ENCODE assay signal across 16 mouse cellular contexts in genomic region chr2:158723806-158724205, GRCm38 (mm10). TPM values are rescaled to one million over a fixed set of nuclear protein-coding genes. Genes with fewer than 3 reads are reported as not detected.
DNase-seq lines count a peak whose midpoint lies in the region; ATAC-seq and TF ChIP-seq lines count a peak whose summit lies in the region.
"Had no signal": no experiment of that assay in that cellular context is flagged by ENCODE, and none has a peak within 500 bp of the region (broad histone marks: within the 10 kb centered on the region; RNA-seq: fewer than 3 reads in every experiment).

No protein-coding gene starts in this region.

- H3K27ac ChIP-seq in heart, embryonic 16.5 days (ENCODE audit: low read length), result peak overlapping the region; percentile 77
- H3K27ac ChIP-seq in spleen, adult 2 months (ENCODE audit: insufficient read depth, low read length), result peak overlapping the region; percentile 97
- H3K27ac ChIP-seq: embryonic facial prominence, embryonic 10.5 days; hindbrain, embryonic 12.5 days; limb, embryonic 12.5 days had no signal

- H3K9me3 ChIP-seq in heart, embryonic 16.5 days (replicated peaks; ENCODE audit: control insufficient read depth, low read length), result no peaks in the 10 kb centered on the region
- H3K9me3 ChIP-seq: embryonic facial prominence, embryonic 10.5 days; hindbrain, embryonic 12.5 days; limb, embryonic 12.5 days; lung, embryonic 15.5 days had no signal

- no peaks in the 10 kb centered on the region for H3K27me3 ChIP-seq in heart, embryonic 16.5 days (ENCODE audit: control insufficient read depth, insufficient read depth, low read length)
- no peaks in the 10 kb centered on the region for H3K27me3 ChIP-seq in spleen, adult 2 months (ENCODE audit: control insufficient read depth, insufficient read depth, low read length)
- H3K27me3 ChIP-seq: hindbrain, embryonic 12.5 days; lung, embryonic 15.5 days had no signal

- no peak for DNase-seq in heart, adult 9 months (ENCODE audit: low spot score in 2 of 2)
- DNase-seq in spleen, adult 2 months (ENCODE audit: low read depth in 1 of 2, low spot score in 2 of 2), result no peak
- DNase-seq in spleen, postnatal 14 days (ENCODE audit: low spot score in 2 of 2), result no peak
- DNase-seq in thymus, postnatal 4 days, result peak; percentile 57
- no peak for DNase-seq in cerebellum, adult 8-10 months
- no peak for DNase-seq in urinary bladder, postnatal 36 days (ENCODE audit: low spot score in 2 of 2)
- DNase-seq: cerebellum, adult 11-12 months; gastrocnemius, adult 2 months; kidney, adult 9 months; layer of hippocampus, postnatal 36 days had no signal

- H3K9ac ChIP-seq in heart, embryonic 16.5 days (ENCODE audit: low read length), result no peak overlapping the region
- H3K9ac ChIP-seq: limb, embryonic 12.5 days; lung, embryonic 15.5 days had no signal

- TF ChIP-seq POLR2A in spleen, adult 2 months (IDR thresholded peaks at IDR 0.05; ENCODE audit: low read depth, low read length), result no peak

- no peaks in the 10 kb centered on the region for H3K36me3 ChIP-seq in heart, embryonic 16.5 days (ENCODE audit: control insufficient read depth, insufficient read depth)
- H3K36me3 ChIP-seq in spleen, adult 2 months (ENCODE audit: control insufficient read depth, insufficient read depth, low read length), result peaks cover 4% of the 10 kb centered on the region; the same call in 1 of the 2 replicates
- H3K36me3 ChIP-seq: embryonic facial prominence, embryonic 10.5 days; hindbrain, embryonic 12.5 days; limb, embryonic 12.5 days; lung, embryonic 15.5 days had no signal

- H3K4me3 ChIP-seq in heart, embryonic 16.5 days (ENCODE audit: low read length), result no peak overlapping the region
- no peak overlapping the region for H3K4me3 ChIP-seq in spleen, adult 2 months (ENCODE audit: extremely low read depth, insufficient read depth, insufficient read length)
- H3K4me3 ChIP-seq: embryonic facial prominence, embryonic 10.5 days; gastrocnemius, adult 2 months; hindbrain, embryonic 12.5 days; limb, embryonic 12.5 days; lung, embryonic 15.5 days had no signal

- 7% methylated on average over 6 of the region's 6 CpGs for WGBS in heart, embryonic 16.5 days
- 7% methylated on average over 6 of the region's 6 CpGs for WGBS in spleen, adult 2 months

- no peak for TF ChIP-seq CTCF in spleen, adult 2 months (IDR thresholded peaks at IDR 0.05; ENCODE audit: extremely low read depth, insufficient read depth, insufficient read length, insufficient replicate concordance)

- no peak overlapping the region; the same call in 1 of the 2 replicates for H3K4me2 ChIP-seq in heart, embryonic 16.5 days (ENCODE audit: low read depth, low read length)
- H3K4me2 ChIP-seq: hindbrain, embryonic 12.5 days; limb, embryonic 12.5 days; lung, embryonic 15.5 days had no signal

- ATAC-seq in heart, embryonic 16.5 days (replicated peaks; ENCODE audit: extremely low read depth, insufficient read depth, low FRiP score), result 0 out of 2 replicates have a peak, but pooled peaks have one; percentile 30
- ATAC-seq in inflammation-experienced regulatory T-cells, adult 6 months, result peak; percentile 9

- H3K4me1 ChIP-seq in heart, embryonic 16.5 days (ENCODE audit: control insufficient read depth, insufficient read depth, low read length), result peaks cover 23% of the 10 kb centered on the region
- H3K4me1 ChIP-seq in spleen, adult 2 months (ENCODE audit: control insufficient read depth, insufficient read depth, insufficient read length), result peaks cover 40% of the 10 kb centered on the region; the same call in 1 of the 2 replicates
- H3K4me1 ChIP-seq: limb, embryonic 12.5 days; lung, embryonic 15.5 days had no signal

RNA-seq across cellular contexts. Expression of gene Fam83d, which starts 44.1 kb away (rescaled TPM):
- polyA plus RNA-seq in heart, embryonic 16.5 days (2015; fragmentation: Nextera tagmentation; extraction: Ambion mirVana), result 58.2 and 61.4 TPM in 2 replicates
- polyA plus RNA-seq in spleen, adult 2 months (2012; rRNA removed), result 2.9 and 5.5 TPM in 2 replicates
- polyA plus RNA-seq in inflammation-experienced regulatory T-cells, adult 6 months (2017; shearing (Covaris generic)), result 1 to 10 TPM in 1 of 3 experiments, under 1 TPM in 2; 0.50 to 3.9 (median 0.59) TPM

RNA-seq across cellular contexts. Expression of gene Ppp1r16b, which starts 58.6 kb away (rescaled TPM):
- polyA plus RNA-seq in heart, embryonic 16.5 days (2015; fragmentation: Nextera tagmentation; extraction: Ambion mirVana), result 7.1 and 8.2 TPM in 2 replicates
- 17.6 and 18.6 TPM in 2 replicates for polyA plus RNA-seq in spleen, adult 2 months (2012; rRNA removed)
- 100 to 1,000 TPM; 106 to 120 (median 115) TPM for polyA plus RNA-seq in inflammation-experienced regulatory T-cells, adult 6 months (2017; shearing (Covaris generic))
